Mouse (Mus musculus): ENCODE results near the gene Olfr703. TPM values are rescaled to one million over a fixed set of nuclear protein-coding genes. Genes with fewer than 3 reads are reported as not detected.
A peak's percentile ranks its signal among the peaks of the same experiment; 100 is the strongest.

The Olfr703 gene
- polyA plus RNA-seq (2016; fragmentation: Nextera tagmentation; extraction: Ambion mirVana): not detected in 2 replicates

DNA sequence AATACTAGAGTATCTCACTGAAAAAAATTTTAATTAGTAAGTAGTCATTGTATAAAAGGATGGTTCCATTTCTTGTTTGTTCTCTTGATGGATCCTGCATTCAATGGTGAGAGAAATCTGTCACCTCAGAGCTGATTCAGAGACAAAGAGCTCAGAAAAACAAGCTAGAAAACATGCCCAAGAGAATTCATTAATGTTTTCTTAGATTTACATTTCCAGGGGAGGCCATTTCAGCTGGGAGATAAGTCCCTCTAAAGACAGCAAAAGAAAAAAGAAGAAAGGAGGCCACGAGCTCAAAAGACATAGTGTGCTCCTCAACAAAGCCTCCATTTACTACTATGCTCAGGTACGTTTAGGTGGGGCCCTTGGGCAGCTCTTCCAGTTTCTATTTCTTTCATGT is at the start of gene Olfr703:
Gene Olfr703 (plus strand): TSS at position 301 of the 400 bp plus-strand sequence.
- Histone ChIP-seq H3K4me3 (no peak within 1 kb of the TSS), H3K4me1 (no peaks in the 10 kb centered on the region)
- 50% methylated on average over 2 of the region's 2 CpGs for WGBS (ENCODE audit: insufficient replicate concordance)

DNA sequence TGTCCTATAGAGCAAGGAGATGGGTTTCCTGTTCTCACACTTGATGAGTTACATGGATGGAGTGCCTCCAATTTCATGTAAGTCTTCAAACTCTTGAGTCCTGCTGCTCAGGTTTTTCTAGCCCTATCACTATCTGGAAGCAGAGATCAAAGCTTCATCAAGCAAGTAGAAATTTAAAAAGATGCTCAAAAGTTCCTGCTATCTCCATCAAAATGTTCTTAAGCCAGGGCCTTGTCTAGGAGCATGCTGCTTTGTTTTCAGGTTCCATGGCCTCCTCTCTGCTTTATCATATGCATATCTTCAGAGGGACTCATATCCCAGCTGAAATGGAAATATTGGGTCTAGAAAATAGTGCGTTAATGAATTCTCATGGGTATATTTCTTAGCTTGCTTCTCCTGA is 34.4 kb upstream of the Olfr703 start, which contains the start of gene Olfr700:
Gene Olfr700 (minus strand): TSS at position 101 of the 400 bp plus-strand sequence.
- WGBS (ENCODE audit: insufficient replicate concordance): 82% methylated on average over 1 of the region's 1 CpGs

More for the DNA sequence above, at the start of gene Olfr703:
- Histone ChIP-seq H3K9me3 (replicated peaks) (no peaks in the 10 kb centered on the region), H3K27ac (no peak within 1 kb of the TSS), H3K27me3 (replicated peaks) (no peaks in the 10 kb centered on the region), H3K4me2 (no peak within 1 kb of the TSS), H3K9ac (no peak within 1 kb of the TSS), H3K36me3 (no peaks in the 10 kb centered on the region)
- no peak for ATAC-seq

DNA sequence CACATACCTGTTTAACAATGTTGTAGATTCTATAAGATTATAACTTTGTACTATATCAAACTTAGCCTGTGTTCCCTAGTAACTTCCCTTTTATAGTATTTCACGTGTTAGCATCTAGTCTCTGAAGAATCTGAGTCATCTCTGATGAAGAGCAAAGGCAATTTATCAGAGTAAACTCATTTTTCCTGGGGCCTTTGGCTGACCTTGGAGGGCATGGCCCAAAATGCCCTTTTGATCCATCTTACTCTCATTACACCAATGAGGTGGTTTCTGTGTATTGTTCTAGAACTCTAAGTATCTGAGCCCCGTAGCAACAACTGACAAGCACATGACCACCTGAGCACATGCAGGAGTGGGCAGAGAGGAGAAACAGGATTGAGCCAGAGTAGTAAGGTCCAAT is 29.3 kb upstream of the Olfr703 start, which contains the start of gene Olfr701:
Gene Olfr701 (plus strand): TSS at position 301 of the 400 bp plus-strand sequence.
- no peak for ATAC-seq
- 44% methylated on average over 2 of the region's 2 CpGs for WGBS (ENCODE audit: insufficient replicate concordance)

More for the DNA sequence above, 34.4 kb upstream of the Olfr703 start, which contains the start of gene Olfr700:
- Histone ChIP-seq H3K27ac (no peak within 1 kb of the TSS), H3K27me3 (replicated peaks) (no peaks in the 10 kb centered on the region), H3K9me3 (replicated peaks) (no peaks in the 10 kb centered on the region), H3K4me1 (no peaks in the 10 kb centered on the region), H3K9ac (no peak within 1 kb of the TSS), H3K36me3 (no peaks in the 10 kb centered on the region), H3K4me3 (no peak within 1 kb of the TSS), H3K4me2 (no peak within 1 kb of the TSS)
- ATAC-seq: no peak

DNA sequence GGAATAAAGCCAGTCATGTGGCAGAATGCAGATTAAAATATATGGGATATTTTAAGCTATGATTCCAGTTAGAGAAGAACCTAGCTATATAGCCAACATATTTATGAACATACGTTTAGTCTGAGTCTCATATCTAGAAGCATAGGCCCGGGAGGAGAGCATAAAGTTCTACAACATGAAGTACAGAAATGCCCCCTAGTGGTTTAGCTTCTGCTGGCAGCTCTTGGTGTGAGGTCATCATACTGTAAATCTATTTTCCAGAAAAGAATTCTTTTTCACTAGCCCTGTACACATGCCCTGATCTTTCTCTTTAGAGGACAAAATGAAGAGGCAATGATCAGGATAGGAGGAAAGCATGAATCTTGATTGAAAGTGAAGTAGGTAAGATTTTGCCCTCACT is 27.4 kb upstream of the Olfr703 start:
- Histone ChIP-seq H3K4me1 (no peaks in the 10 kb centered on the region), H3K27ac (no peak overlapping the region), H3K36me3 (no peaks in the 10 kb centered on the region), H3K4me2 (no peak overlapping the region), H3K4me3 (no peak overlapping the region), H3K9ac (no peak overlapping the region), H3K27me3 (replicated peaks) (no peaks in the 10 kb centered on the region), H3K9me3 (replicated peaks) (no peaks in the 10 kb centered on the region)
- WGBS (ENCODE audit: insufficient replicate concordance): 28% methylated on average over 2 of the region's 2 CpGs
- 0 out of 2 replicates have a peak, but pooled peaks have one; percentile 37 for ATAC-seq

More for the DNA sequence above, 29.3 kb upstream of the Olfr703 start, which contains the start of gene Olfr701:
- no peak within 1 kb of the TSS for H3K27ac ChIP-seq
- H3K9me3 ChIP-seq (replicated peaks): no peaks in the 10 kb centered on the region
- H3K36me3 ChIP-seq: no peaks in the 10 kb centered on the region
- no peaks in the 10 kb centered on the region for H3K27me3 ChIP-seq (replicated peaks)
- H3K4me2 ChIP-seq: no peak within 1 kb of the TSS
- H3K4me3 ChIP-seq: no peak within 1 kb of the TSS
- no peaks in the 10 kb centered on the region for H3K4me1 ChIP-seq
- no peak within 1 kb of the TSS for H3K9ac ChIP-seq

DNA sequence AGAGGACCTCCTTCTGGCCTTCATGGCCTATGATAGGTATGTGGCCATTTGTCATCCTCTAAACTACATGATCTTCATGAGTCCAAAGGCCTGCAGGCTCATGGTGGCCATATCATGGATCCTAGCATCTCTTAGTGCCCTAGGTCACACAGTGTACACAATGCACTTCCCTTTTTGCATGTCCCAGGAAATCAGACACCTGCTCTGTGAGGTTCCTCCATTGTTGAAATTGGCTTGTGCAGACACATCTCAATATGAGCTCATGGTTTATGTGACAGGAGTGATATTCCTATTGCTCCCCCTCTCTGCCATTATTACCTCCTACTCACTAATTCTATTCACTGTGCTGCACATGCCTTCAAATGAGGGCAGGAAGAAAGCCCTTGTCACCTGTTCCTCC is 24.7 kb upstream of the Olfr703 start:
- no peaks in the 10 kb centered on the region for H3K27me3 ChIP-seq (replicated peaks)
- no peaks in the 10 kb centered on the region for H3K9me3 ChIP-seq (replicated peaks)
- ATAC-seq: no peak
- no peak overlapping the region for H3K9ac ChIP-seq
- no peaks in the 10 kb centered on the region for H3K36me3 ChIP-seq
- H3K4me3 ChIP-seq: no peak overlapping the region
- no peaks in the 10 kb centered on the region for H3K4me1 ChIP-seq
- no peak overlapping the region for H3K4me2 ChIP-seq
- H3K27ac ChIP-seq: no peak overlapping the region

DNA sequence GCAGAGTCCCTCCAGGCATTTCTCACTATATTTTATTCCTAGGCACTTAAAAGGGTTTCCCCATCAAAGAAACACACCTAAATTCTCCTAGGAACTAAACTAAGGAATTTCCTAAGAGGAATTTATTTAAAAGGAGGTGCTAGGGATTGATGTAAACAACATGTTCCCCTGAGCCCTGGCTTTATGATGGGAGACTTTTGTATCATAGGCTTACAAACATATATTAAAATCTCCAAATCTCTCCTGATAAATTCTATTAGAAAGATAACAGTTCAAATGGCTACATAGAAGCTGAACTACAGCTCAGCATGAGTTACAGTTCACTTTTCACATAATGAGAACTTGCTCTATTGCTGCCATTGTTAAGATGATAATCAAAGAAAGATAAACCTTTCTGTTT is 9.4 kb upstream of the Olfr703 start, which contains the start of gene Olfr702:
Gene Olfr702 (minus strand): TSS at position 101 of the 400 bp plus-strand sequence.
- no peaks in the 10 kb centered on the region for H3K4me1 ChIP-seq
- no peaks in the 10 kb centered on the region for H3K27me3 ChIP-seq (replicated peaks)
- no peak within 1 kb of the TSS for H3K4me3 ChIP-seq
- no peaks in the 10 kb centered on the region for H3K36me3 ChIP-seq
- H3K27ac ChIP-seq: no peak within 1 kb of the TSS
- H3K9ac ChIP-seq: no peak within 1 kb of the TSS
- H3K4me2 ChIP-seq: no peak within 1 kb of the TSS
- no peaks in the 10 kb centered on the region for H3K9me3 ChIP-seq (replicated peaks)
- no peak for ATAC-seq

DNA sequence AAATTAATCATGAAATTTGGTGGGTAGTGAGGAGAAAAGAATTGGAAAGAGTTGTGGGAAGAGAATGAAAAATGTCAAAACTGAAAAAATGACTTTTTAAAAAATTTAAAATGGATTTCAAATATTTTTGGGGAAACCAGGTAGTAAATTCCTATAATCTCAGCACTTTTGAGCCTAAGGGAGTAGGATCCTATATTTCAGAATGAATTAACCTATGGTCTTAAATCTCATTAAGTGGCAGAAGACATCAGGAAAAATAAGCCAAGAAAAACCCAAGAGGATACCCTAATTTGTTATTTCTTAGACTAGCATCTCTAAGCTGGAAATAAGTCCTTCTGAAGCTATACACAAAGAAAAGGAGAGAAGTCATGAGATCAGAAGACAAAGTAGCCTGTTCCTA is 19.7 kb downstream of the Olfr703 start, which contains the start of gene Olfr704:
Gene Olfr704 (plus strand): TSS at position 301 of the 400 bp plus-strand sequence.
- H3K4me3 ChIP-seq: no peak within 1 kb of the TSS
- no peaks in the 10 kb centered on the region for H3K9me3 ChIP-seq (replicated peaks)
- H3K36me3 ChIP-seq: no peaks in the 10 kb centered on the region
- no peak within 1 kb of the TSS for H3K4me2 ChIP-seq
- no peaks in the 10 kb centered on the region for H3K27me3 ChIP-seq (replicated peaks)
- no peaks in the 10 kb centered on the region for H3K4me1 ChIP-seq
- no peak within 1 kb of the TSS for H3K9ac ChIP-seq
- H3K27ac ChIP-seq: no peak within 1 kb of the TSS
- no peak for ATAC-seq

DNA sequence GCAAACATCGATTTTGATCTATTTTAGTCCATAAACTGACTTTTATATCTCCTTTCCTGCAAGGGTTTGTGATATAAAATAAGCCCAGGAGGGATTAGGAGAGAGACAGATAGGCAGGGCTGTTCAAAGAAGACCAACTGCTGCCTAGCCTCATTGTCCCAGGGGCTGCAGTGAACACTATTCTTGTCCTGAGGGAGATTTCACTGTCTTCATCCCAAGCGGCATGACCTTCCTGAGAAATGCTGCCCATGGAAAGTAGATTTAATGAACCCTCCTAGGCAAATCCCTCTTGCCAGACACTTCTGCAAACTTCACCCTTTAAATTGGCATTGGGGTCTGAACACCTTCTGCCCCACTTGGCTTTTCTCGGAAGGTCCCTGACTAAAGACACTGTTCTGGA is 33.6 kb downstream of the Olfr703 start, which contains the start of gene Olfr705:
Gene Olfr705 (minus strand): TSS at position 101 of the 400 bp plus-strand sequence.
- Histone ChIP-seq H3K9me3 (replicated peaks) (no peaks in the 10 kb centered on the region), H3K4me3 (no peak within 1 kb of the TSS), H3K36me3 (no peaks in the 10 kb centered on the region), H3K4me1 (no peaks in the 10 kb centered on the region), H3K4me2 (no peak within 1 kb of the TSS), H3K27ac (no peak within 1 kb of the TSS), H3K27me3 (replicated peaks) (no peaks in the 10 kb centered on the region), H3K9ac (no peak within 1 kb of the TSS)
- WGBS (ENCODE audit: insufficient replicate concordance): 58% methylated on average over 3 of the region's 3 CpGs
- no peak for ATAC-seq

DNA sequence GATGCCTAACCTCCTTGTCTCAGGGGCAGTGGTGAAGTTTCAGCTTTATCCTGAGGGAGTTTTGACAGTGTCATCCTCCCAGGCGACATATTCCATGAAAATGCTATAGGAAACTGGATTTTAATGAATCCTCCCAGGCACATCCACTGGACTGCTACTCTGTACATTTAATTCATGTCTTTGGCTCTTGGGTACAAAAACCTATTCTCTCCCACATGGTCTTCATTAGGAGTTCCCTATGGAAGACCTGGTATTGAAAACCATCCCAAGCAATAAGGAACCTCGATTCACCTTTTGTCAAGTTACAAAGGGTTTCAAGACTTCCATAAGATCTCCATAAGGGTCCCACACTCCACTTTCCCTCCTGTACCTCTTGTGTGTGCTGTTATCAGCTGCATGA is 44.9 kb downstream of the Olfr703 start, which contains the start of gene Olfr706:
Gene Olfr706 (minus strand): TSS at position 101 of the 400 bp plus-strand sequence.
- WGBS (ENCODE audit: insufficient replicate concordance): 59% methylated on average over 2 of the region's 2 CpGs
- Histone ChIP-seq H3K4me2 (no peak within 1 kb of the TSS), H3K9ac (no peak within 1 kb of the TSS), H3K4me3 (no peak within 1 kb of the TSS), H3K27me3 (replicated peaks) (no peaks in the 10 kb centered on the region), H3K36me3 (no peaks in the 10 kb centered on the region), H3K9me3 (replicated peaks) (no peaks in the 10 kb centered on the region), H3K4me1 (no peaks in the 10 kb centered on the region), H3K27ac (no peak within 1 kb of the TSS)
- no peak for ATAC-seq

Other genes starting within 250 kb of the Olfr703 start
- not detected in 2 replicates for gene Olfr693, start 162.8 kb upstream of the Olfr703 start, polyA plus RNA-seq (2016; fragmentation: Nextera tagmentation; extraction: Ambion mirVana)
- not detected in 2 replicates for gene Olfr694, start 151.5 kb upstream of the Olfr703 start, polyA plus RNA-seq (2016; fragmentation: Nextera tagmentation; extraction: Ambion mirVana)
- not detected in 2 replicates for gene Olfr695, start 127.0 kb upstream of the Olfr703 start, polyA plus RNA-seq (2016; fragmentation: Nextera tagmentation; extraction: Ambion mirVana)
- not detected in 2 replicates for gene Olfr697, start 100.9 kb upstream of the Olfr703 start, polyA plus RNA-seq (2016; fragmentation: Nextera tagmentation; extraction: Ambion mirVana)
- gene Olfr698, start 88.0 kb upstream of the Olfr703 start, polyA plus RNA-seq (2016; fragmentation: Nextera tagmentation; extraction: Ambion mirVana): not detected in 2 replicates
- gene Olfr699, start 50.2 kb upstream of the Olfr703 start, polyA plus RNA-seq (2016; fragmentation: Nextera tagmentation; extraction: Ambion mirVana): not detected in 2 replicates
- gene Olfr700, start 34.5 kb upstream of the Olfr703 start, polyA plus RNA-seq (2016; fragmentation: Nextera tagmentation; extraction: Ambion mirVana): not detected in 2 replicates
- gene Olfr701, start 29.2 kb upstream of the Olfr703 start, polyA plus RNA-seq (2016; fragmentation: Nextera tagmentation; extraction: Ambion mirVana): 0.02 TPM in 1 of 2 replicates, not detected in the other
- gene Olfr702, start 9.5 kb upstream of the Olfr703 start, polyA plus RNA-seq (2016; fragmentation: Nextera tagmentation; extraction: Ambion mirVana): not detected in 2 replicates
- gene Olfr704, start 19.8 kb downstream of the Olfr703 start, polyA plus RNA-seq (2016; fragmentation: Nextera tagmentation; extraction: Ambion mirVana): not detected in 2 replicates
- gene Olfr705, start 33.5 kb downstream of the Olfr703 start, polyA plus RNA-seq (2016; fragmentation: Nextera tagmentation; extraction: Ambion mirVana): not detected in 2 replicates
- not detected in 2 replicates for gene Olfr706, start 44.8 kb downstream of the Olfr703 start, polyA plus RNA-seq (2016; fragmentation: Nextera tagmentation; extraction: Ambion mirVana)
- gene Olfr707, start 57.9 kb downstream of the Olfr703 start, polyA plus RNA-seq (2016; fragmentation: Nextera tagmentation; extraction: Ambion mirVana): not detected in 2 replicates
- not detected in 2 replicates for gene Olfr1532-ps1, start 64.6 kb downstream of the Olfr703 start, polyA plus RNA-seq (2016; fragmentation: Nextera tagmentation; extraction: Ambion mirVana)
- gene Olfr709-ps1, start 88.9 kb downstream of the Olfr703 start, polyA plus RNA-seq (2016; fragmentation: Nextera tagmentation; extraction: Ambion mirVana): not detected in 2 replicates
- not detected in 2 replicates for gene Olfr710, start 105.0 kb downstream of the Olfr703 start, polyA plus RNA-seq (2016; fragmentation: Nextera tagmentation; extraction: Ambion mirVana)
- not detected in 2 replicates for gene Olfr6, start 120.6 kb downstream of the Olfr703 start, polyA plus RNA-seq (2016; fragmentation: Nextera tagmentation; extraction: Ambion mirVana)
- gene Olfr711, start 132.1 kb downstream of the Olfr703 start, polyA plus RNA-seq (2016; fragmentation: Nextera tagmentation; extraction: Ambion mirVana): not detected in 2 replicates
- not detected in 2 replicates for gene Olfr2, start 162.7 kb downstream of the Olfr703 start, polyA plus RNA-seq (2016; fragmentation: Nextera tagmentation; extraction: Ambion mirVana)
- gene Olfr713, start 187.8 kb downstream of the Olfr703 start, polyA plus RNA-seq (2016; fragmentation: Nextera tagmentation; extraction: Ambion mirVana): not detected in 2 replicates
- not detected in 2 replicates for gene Olfr714, start 227.6 kb downstream of the Olfr703 start, polyA plus RNA-seq (2016; fragmentation: Nextera tagmentation; extraction: Ambion mirVana)
- not detected in 2 replicates for gene Olfr17, start 249.9 kb downstream of the Olfr703 start, polyA plus RNA-seq (2016; fragmentation: Nextera tagmentation; extraction: Ambion mirVana)

All from liver, embryonic 12.5 days (tissue).